ENCODE assay signal across 8 mouse cellular contexts in genomic region chr6:146762264-146762898, GRCm38 (mm10). TPM values are rescaled to one million over a fixed set of nuclear protein-coding genes. Genes with fewer than 3 reads are reported as not detected.
DNase-seq lines count a peak whose midpoint lies in the region; ATAC-seq and TF ChIP-seq lines count a peak whose summit lies in the region.

No protein-coding gene starts in this region.

- no peak overlapping the region for H3K9ac ChIP-seq in kidney, embryonic 16.5 days (replicated peaks; ENCODE audit: low read length)

- WGBS in bone marrow, adult 2 months, result 57% methylated on average over 5 of the region's 5 CpGs
- WGBS in kidney, embryonic 16.5 days, result 67% methylated on average over 5 of the region's 5 CpGs

- peak; percentile 19 for DNase-seq in kidney, postnatal 10 days
- no peak for DNase-seq in kidney, postnatal 14 days
- peak; percentile 62 for DNase-seq in induced T-regulatory cell, adult 2 months (ENCODE audit: low read depth)
- DNase-seq in right cerebral cortex, postnatal 36 days (ENCODE audit: low spot score in 2 of 2), result no peak
- no peak for DNase-seq in natural killer cell, adult 2 months (ENCODE audit: low spot score in 2 of 2)

- TF ChIP-seq CTCF in E14TG2a.4 (conservative IDR thresholded peaks at IDR 0.05; ENCODE audit: low read length), result peak; percentile 20
- TF ChIP-seq CTCF in bone marrow, adult 2 months (IDR thresholded peaks at IDR 0.05; ENCODE audit: control insufficient read depth, insufficient read depth, low read length), result peak; percentile 43

- no peak for TF ChIP-seq POLR2A in bone marrow, adult 2 months (IDR thresholded peaks at IDR 0.05; ENCODE audit: borderline replicate concordance, control insufficient read depth, low read depth, low read length)

- H3K27me3 ChIP-seq in E14TG2a.4 (ENCODE audit: insufficient read depth, low read length), result no peaks in the 10 kb centered on the region
- no peaks in the 10 kb centered on the region for H3K27me3 ChIP-seq in kidney, embryonic 16.5 days (ENCODE audit: insufficient read depth, low read length)

- no peak overlapping the region for H3K4me3 ChIP-seq in E14TG2a.4 (replicated peaks; ENCODE audit: low read length)
- H3K4me3 ChIP-seq in bone marrow, adult 2 months (replicated peaks; ENCODE audit: control insufficient read depth, low read depth, low read length), result no peak overlapping the region
- H3K4me3 ChIP-seq in kidney, embryonic 16.5 days (ENCODE audit: low read length), result no peak overlapping the region

- H3K4me1 ChIP-seq in E14TG2a.4 (replicated peaks; ENCODE audit: low read depth, low read length), result no peaks in the 10 kb centered on the region
- no peaks in the 10 kb centered on the region; the same call in 1 of the 2 replicates for H3K4me1 ChIP-seq in bone marrow, adult 2 months (ENCODE audit: control insufficient read depth, insufficient read depth, low read length)
- 0 out of 2 replicates have a peak, but pooled peaks cover 4% of the 10 kb centered on the region for H3K4me1 ChIP-seq in kidney, embryonic 16.5 days (ENCODE audit: insufficient read depth, low read length)

- H3K36me3 ChIP-seq in E14TG2a.4 (ENCODE audit: insufficient read depth, low read length), result peaks cover 23% of the 10 kb centered on the region
- no peaks in the 10 kb centered on the region for H3K36me3 ChIP-seq in kidney, embryonic 16.5 days (ENCODE audit: insufficient read depth, low read length)

- H3K4me2 ChIP-seq in kidney, embryonic 16.5 days (replicated peaks; ENCODE audit: low read depth, low read length), result no peak overlapping the region

- no peaks in the 10 kb centered on the region for H3K9me3 ChIP-seq in E14TG2a.4 (ENCODE audit: low read length)
- no peaks in the 10 kb centered on the region for H3K9me3 ChIP-seq in kidney, embryonic 16.5 days (ENCODE audit: low read length)

- no peak overlapping the region for H3K27ac ChIP-seq in bone marrow, adult 2 months (ENCODE audit: control insufficient read depth, insufficient read depth, low read depth, low read length, poor library complexity)
- H3K27ac ChIP-seq in kidney, embryonic 16.5 days (ENCODE audit: low read length), result no peak overlapping the region

- ATAC-seq in kidney, embryonic 16.5 days (ENCODE audit: low FRiP score, low TSS enrichment), result no peak

RNA-seq across cellular contexts. Expression of gene Arntl2, which starts 33.5 kb away (rescaled TPM):
- polyA plus RNA-seq in bone marrow, adult 2 months (2011; ENCODE audit: insufficient read depth, insufficient read length, low replicate concordance, missing spikeins), result 0.85 TPM in 1 of 2 replicates, not detected in the other
- polyA plus RNA-seq in kidney, embryonic 16.5 days (2015; fragmentation: Nextera tagmentation; extraction: Ambion mirVana), result 3.0 and 4.7 TPM in 2 replicates

RNA-seq across cellular contexts. Expression of gene Stk38l, which starts 37.6 kb away (rescaled TPM):
- polyA plus RNA-seq in bone marrow, adult 2 months (2011; ENCODE audit: insufficient read depth, insufficient read length, low replicate concordance, missing spikeins), result 5.1 and 12.4 TPM in 2 replicates
- 15.4 and 15.8 TPM in 2 replicates for polyA plus RNA-seq in kidney, embryonic 16.5 days (2015; fragmentation: Nextera tagmentation; extraction: Ambion mirVana)

Comparison
In these comparisons a context has a peak if more than half of its experiments do, and no peak if none do; other contexts are left out.
1. DNase-seq: peak in kidney, postnatal 10 days (single experiment) and induced T-regulatory cell, adult 2 months (single experiment); none in kidney, postnatal 14 days (single experiment), right cerebral cortex, postnatal 36 days (0 of 2) and natural killer cell, adult 2 months (0 of 2).